Mouse (Mus musculus) urinary bladder, adult 18-20 months (tissue): ENCODE data around the gene Zic4.

Experiments
- DNase-seq, 2 experiments: peaks; one replicate each; pipeline ENCODE4 v3.0.0; 2022; ENCODE audit warnings: low spot score in 2 of 2, mixed read lengths in 2 of 2

The Zic4 gene

GRCm38 (mm10) chr9:91404229-91404628, 42.0 kb downstream of the Zic4 start:
- no peak for DNase-seq

- no peak for DNase-seq
These were observed 42.9 kb downstream of the Zic4 start for GRCm38 (mm10) chr9:91404905-91405752.

- no peak for DNase-seq
These were observed 43.6 kb downstream of the Zic4 start for GRCm38 (mm10) chr9:91405753-91406178.

- DNase-seq: no peak
These were observed 44.1 kb downstream of the Zic4 start for GRCm38 (mm10) chr9:91406258-91406763.

GRCm38 (mm10) chr9:91409771-91410170, 47.6 kb downstream of the Zic4 start:
- DNase-seq: no peak

- no peak for DNase-seq
These were observed 51.9 kb downstream of the Zic4 start for GRCm38 (mm10) chr9:91414007-91414661.

- no peak for DNase-seq
These were observed 58.2 kb downstream of the Zic4 start for GRCm38 (mm10) chr9:91420441-91420840.
